Mouse (Mus musculus) adrenal gland, adult 18-20 months (tissue): Measurements from ENCODE around the gene Asnsd1. TPM values are rescaled to one million over a fixed set of nuclear protein-coding genes. Genes with fewer than 3 reads are reported as not detected.

Source experiments
- DNase-seq, 2 experiments: peaks; one replicate each; pipeline ENCODE4 v3.0.0; 2021 to 2022; ENCODE audit warnings: low spot score in 2 of 2
- total RNA-seq, 2 experiments: library from RNA; stranded (reverse); gene quantifications; 1 replicate in 1 of 2; 2 replicates in 1 of 2; pipeline ENCODE4 v1.2.3; 2021

Asnsd1 gene
- total RNA-seq, 2 experiments from 2014 or later = 26.3 to 29.3 TPM

- DNase-seq = peak; percentile 93 to 95
These were observed 55.8 kb downstream of the Asnsd1 start, which contains the start of the genes Pms1, Ormdl1 and Gm28778 for GRCm38 (mm10) chr1:53296581-53297383. TSS of gene Pms1 (minus strand) at chr1:53297018. TSS of gene Ormdl1 (plus strand) at chr1:53297095. TSS of gene Gm28778 (plus strand) at chr1:53297111.

Other genes with a start within 250 kb of the Asnsd1 start
- not detected for gene 1700019A02Rik, start 165.1 kb downstream of the Asnsd1 start, total RNA-seq
- gene Pms1, start 55.7 kb downstream of the Asnsd1 start, total RNA-seq = 1 to 10 TPM; 4.5 to 5.2 TPM
- 10 to 100 TPM; 14.1 to 19.5 TPM for gene Ormdl1, start 55.7 kb downstream of the Asnsd1 start, total RNA-seq
- 1 to 10 TPM; 1.8 TPM for gene Gm28778, start 55.6 kb downstream of the Asnsd1 start, total RNA-seq
- 10 to 100 TPM; 18.2 to 19.0 TPM for gene Osgepl1, start 39.1 kb downstream of the Asnsd1 start, total RNA-seq
- 1 to 10 TPM in 1 of 2 experiments, not detected in 1; 6.7 TPM for gene Asdurf, start 133 bp downstream of the Asnsd1 start, total RNA-seq
- gene Gm28551, start 85 bp downstream of the Asnsd1 start, total RNA-seq = not detected